Mouse (Mus musculus) E14TG2a.4 (cell line): ENCODE data around the gene Yif1a.
"Not testable (repeated sequence)": the region's sequence is repeated elsewhere in the genome, so short reads cannot be mapped to it uniquely, and the experiment has no call there.

Source experiments
- H3K27me3 ChIP-seq: 2 replicates; pipeline ENCODE4 v1.6.1; 2014; ENCODE audit warnings: low read length, control low read depth; ENCODE audit not compliant: insufficient read depth
- H3K36me3 ChIP-seq: 2 replicates; pipeline ENCODE4 v1.6.1; 2014; ENCODE audit warnings: low read length, control low read depth; ENCODE audit not compliant: insufficient read depth
- H3K4me1 ChIP-seq: replicated peaks from 2 replicates; pipeline ENCODE4 v1.6.1; 2014; ENCODE audit warnings: low read depth, low read length, control low read depth
- H3K4me3 ChIP-seq: replicated peaks from 2 replicates; pipeline ENCODE4 v1.5.1; 2014; ENCODE audit warnings: mild to moderate bottlenecking, low read length
- H3K9me3 ChIP-seq: 2 replicates; pipeline ENCODE4 v1.6.1; 2014; ENCODE audit warnings: low read length, control low read depth
- CTCF ChIP-seq: conservative IDR thresholded peaks from 2 replicates; pipeline ENCODE4 v1.5.1; 2014; ENCODE audit warnings: low read length
- NANOG ChIP-seq: IDR thresholded peaks from 2 replicates; pipeline ENCODE4 v1.6.1; 2014; ENCODE audit warnings: borderline replicate concordance, low read length, mixed read lengths
- POU5F1 ChIP-seq: IDR thresholded peaks from 2 replicates; pipeline ENCODE4 v1.6.1; 2014; ENCODE audit warnings: low read length, borderline replicate concordance

The Yif1a gene

DNA sequence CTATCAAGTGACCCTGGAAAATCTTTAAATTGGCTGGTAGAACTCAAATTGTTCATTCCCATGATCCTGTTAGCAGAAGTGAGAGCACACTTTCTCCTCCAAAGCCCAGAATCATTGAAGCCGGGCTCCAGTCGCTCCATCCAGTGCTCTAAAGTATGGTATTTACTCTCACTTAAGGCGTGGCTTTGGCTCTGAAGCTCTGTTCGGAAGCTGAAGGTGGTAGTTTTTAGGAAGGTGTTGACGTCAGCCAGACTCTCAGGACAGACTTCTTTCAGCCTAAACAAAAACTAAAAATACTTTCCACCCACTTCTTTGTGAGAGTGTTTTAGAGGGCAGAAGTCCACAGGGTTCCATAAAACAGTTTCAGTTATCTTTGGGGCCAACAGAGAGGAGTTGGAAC is 14.8 kb upstream of the Yif1a start:
- Histone ChIP-seq H3K4me3 (no peak overlapping the region), H3K9me3 (no peaks in the 10 kb centered on the region; the same call in 1 of the 2 replicates), H3K27me3 (peaks cover 30% of the 10 kb centered on the region), H3K36me3 (no peaks in the 10 kb centered on the region), H3K4me1 (peaks cover 53% of the 10 kb centered on the region)
- TF ChIP-seq CTCF (no peak), POU5F1 (no peak), NANOG (no peak)

DNA sequence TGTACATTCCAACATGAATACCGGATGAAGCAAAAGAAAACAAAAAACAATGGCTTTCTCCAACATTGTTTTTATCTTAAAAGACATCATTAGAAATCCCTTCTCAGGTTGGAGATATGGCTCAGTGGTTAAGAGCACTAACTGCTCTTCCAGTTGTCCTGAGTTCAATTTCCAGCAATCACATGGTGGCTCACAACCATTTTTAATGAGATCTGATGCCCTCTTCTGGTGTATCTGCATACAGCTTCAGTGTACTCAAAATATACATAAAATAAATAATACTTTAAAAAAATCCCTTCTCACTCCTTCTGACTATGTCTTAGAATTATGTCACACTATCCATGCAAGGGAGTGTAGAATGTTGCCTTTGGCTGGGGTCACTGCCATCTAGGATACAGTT is 9.1 kb upstream of the Yif1a start:
- no peaks in the 10 kb centered on the region; the same call in 1 of the 2 replicates for H3K9me3 ChIP-seq
- H3K27me3 ChIP-seq = peaks cover 52% of the 10 kb centered on the region
- peaks cover 38% of the 10 kb centered on the region for H3K4me1 ChIP-seq
- TF ChIP-seq CTCF = no peak
- TF ChIP-seq POU5F1 = no peak
- no peak for TF ChIP-seq NANOG
- no peaks in the 10 kb centered on the region; the same call in 1 of the 2 replicates for H3K36me3 ChIP-seq
- no peak overlapping the region for H3K4me3 ChIP-seq

DNA sequence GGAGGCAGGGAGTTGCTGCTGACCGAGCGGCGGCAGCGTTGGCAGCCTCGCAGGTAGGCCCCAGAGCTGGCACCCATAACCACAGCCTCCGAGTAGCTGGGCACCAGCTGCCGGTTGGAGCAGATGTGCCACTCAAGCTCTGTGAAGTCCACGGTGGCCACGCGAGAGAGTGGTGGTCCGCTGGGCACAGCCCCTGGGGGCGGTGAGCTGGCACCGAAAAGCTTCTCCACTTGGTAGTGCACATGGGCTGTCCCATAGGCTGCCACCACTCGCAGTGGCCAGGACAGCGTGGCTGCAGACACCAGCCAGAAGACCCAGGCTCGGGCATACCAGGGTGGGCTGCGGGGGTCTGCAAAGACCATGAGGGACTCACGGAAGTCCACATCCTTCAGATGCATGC is 6.3 kb upstream of the Yif1a start:
- H3K9me3 ChIP-seq = no peaks in the 10 kb centered on the region
- H3K36me3 ChIP-seq = no peaks in the 10 kb centered on the region; the same call in 1 of the 2 replicates
- no peak for TF ChIP-seq CTCF
- TF ChIP-seq POU5F1 = no peak
- no peak for TF ChIP-seq NANOG
- H3K4me1 ChIP-seq = peaks cover 54% of the 10 kb centered on the region
- H3K27me3 ChIP-seq = peaks cover 68% of the 10 kb centered on the region
- peak overlapping the region; percentile 73 for H3K4me3 ChIP-seq

DNA sequence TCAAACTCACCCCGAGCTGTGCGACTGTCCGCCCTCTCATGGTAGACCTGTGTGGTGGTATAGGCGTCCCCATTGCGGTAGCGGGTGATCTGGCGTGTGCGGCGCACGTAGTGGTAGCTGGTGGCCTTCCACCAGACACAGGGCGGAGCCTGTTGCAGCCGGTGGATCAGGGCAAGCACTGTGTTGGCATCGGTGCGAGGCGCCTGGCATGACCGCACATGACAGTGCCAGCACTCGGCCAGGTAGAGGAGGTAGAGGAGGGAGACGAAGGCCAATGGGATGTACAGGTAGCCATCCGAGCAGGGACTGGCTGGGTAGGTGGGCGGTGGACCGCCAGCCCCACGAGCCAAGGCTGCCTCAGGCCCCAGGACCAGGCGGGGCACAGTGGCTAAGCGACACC is 5.7 kb upstream of the Yif1a start:
- peak overlapping the region; percentile 73 for H3K4me3 ChIP-seq
- peaks cover 60% of the 10 kb centered on the region for H3K4me1 ChIP-seq
- peaks cover 68% of the 10 kb centered on the region for H3K27me3 ChIP-seq
- no peaks in the 10 kb centered on the region for H3K9me3 ChIP-seq
- TF ChIP-seq NANOG (no peak), POU5F1 (no peak), CTCF (no peak)
- no peaks in the 10 kb centered on the region; the same call in 1 of the 2 replicates for H3K36me3 ChIP-seq

DNA sequence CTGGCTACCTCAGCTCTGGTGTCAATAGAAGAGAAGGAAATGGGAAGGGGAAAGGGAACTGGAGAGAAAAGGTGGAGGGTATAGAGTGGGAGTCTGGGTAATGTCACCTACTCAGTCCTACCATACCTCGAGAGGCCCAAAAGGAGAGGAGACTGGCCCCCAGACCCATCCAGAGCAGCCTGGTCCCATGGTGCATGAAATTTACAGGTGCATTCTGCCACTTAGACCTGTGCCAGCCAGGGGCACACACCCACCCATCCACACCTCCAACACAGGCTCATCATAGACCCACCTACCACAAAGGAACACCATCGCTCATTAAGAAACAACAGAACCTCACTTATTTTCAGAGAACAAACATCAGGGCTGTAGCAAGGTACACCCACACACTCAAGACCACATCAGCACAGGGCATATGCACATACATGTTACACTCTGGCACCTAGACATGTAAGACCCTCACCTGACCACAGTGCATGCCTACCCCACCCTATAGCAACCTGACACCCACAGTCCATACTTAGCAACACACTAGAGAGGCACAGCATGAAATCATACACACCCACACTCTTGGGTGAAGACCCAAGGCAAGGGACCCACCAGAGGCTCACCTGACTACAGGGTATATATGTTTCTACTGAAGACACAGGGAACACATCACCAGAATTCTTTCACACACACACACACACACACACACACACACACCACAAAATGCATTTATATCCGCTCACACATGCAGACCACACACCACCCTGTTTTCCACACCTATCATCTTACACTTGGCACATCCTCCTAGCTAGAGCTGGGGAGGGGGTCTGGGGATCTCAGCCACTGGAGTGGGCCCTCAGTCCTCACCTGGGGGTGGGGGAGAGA is 4.1 kb upstream of the Yif1a start:
- Histone ChIP-seq H3K4me3 (peak overlapping the region; percentile 83), H3K9me3 (no peaks in the 10 kb centered on the region), H3K36me3 (peaks cover under 1% of the 10 kb centered on the region), H3K4me1 (peaks cover 68% of the 10 kb centered on the region), H3K27me3 (peaks cover 68% of the 10 kb centered on the region)
- TF ChIP-seq POU5F1 (no peak), NANOG (no peak), CTCF (no peak)

DNA sequence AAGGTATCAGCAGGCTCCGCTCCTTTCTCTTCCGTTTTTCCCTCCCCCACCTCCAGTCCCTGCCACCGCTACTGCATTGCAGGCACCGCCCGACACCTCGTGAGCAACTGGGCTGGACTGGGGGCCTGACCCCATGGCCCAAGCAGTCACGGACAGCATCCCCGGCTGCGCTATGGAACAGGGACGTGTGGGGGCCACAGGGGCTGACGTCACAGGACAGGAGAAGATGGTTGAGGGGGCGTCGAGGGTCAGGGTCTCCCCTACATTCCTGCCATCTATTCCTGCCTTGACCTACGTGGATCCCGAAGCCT is 3.5 kb upstream of the Yif1a start:
- Histone ChIP-seq H3K4me1 (peaks cover 73% of the 10 kb centered on the region), H3K36me3 (peaks cover 6% of the 10 kb centered on the region), H3K4me3 (peak overlapping the region; percentile 83), H3K9me3 (no peaks in the 10 kb centered on the region), H3K27me3 (peaks cover 65% of the 10 kb centered on the region)
- TF ChIP-seq NANOG = no peak

DNA sequence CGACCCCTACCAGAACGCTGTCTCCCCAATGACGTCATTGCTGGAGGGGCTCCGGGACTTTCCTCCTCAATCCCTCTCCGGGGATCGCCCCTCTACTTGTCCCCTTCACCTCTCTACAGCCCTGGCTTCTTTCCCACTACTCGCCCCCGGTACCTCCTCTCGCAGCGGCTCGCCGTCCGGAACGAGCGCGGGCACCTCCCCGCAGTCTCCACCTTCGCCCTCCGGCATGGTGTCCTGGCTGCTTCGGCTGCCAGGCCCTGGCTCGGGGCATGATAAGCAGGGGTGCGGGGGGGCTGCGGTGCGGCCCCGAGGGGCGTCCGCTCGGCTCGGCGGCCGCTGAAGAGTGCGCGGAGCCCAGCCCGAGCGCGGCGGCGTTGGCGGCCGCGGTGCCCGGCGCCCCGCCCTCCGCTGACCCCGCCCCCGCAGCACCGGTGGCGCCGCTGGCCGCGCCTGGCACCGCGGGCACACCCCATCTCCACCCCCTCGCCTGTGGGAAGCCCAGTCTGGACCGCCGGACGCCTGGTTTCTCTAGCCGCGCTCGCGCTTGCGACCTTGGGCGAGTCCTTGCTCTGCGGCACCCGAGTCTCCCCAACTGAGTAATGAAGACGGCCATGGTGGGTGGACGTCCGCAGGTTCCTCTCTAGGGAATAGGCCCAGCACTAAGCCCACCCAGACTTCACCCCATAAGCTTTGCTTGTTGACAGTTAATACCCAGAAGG is 3.0 kb upstream of the Yif1a start, which contains the start of gene Tmem151a:
Tmem151a (minus strand) TSS at position 387 of the 719 bp plus-strand sequence.
- peak within 1 kb of the TSS; percentile 83 for H3K4me3 ChIP-seq
- TF ChIP-seq POU5F1 = no peak
- TF ChIP-seq CTCF = no peak
- no peak for TF ChIP-seq NANOG

DNA sequence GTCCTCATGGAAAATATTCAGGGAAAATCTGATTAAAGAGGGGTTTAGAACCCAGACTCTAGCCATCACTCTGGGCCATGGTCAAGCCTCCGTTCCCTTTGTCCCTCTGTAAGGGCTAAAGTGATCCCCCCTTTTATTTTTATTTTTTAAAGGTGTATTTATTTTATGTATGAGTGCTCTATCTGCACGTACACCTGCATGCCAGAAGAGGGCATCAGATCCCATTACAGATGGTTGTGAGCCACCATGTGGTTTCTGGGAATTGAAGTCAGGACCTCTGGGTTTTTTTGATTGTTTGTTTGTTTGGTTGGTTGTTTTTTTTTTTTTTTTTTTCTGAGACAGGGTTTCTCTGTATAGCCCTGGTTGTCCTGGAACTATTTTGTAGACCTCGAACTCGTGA is 1.8 kb upstream of the Yif1a start:
- Histone ChIP-seq H3K4me1 (peaks cover 75% of the 10 kb centered on the region), H3K27me3 (peaks cover 48% of the 10 kb centered on the region)
- TF ChIP-seq CTCF = peak; percentile 42

More for the DNA sequence above, 3.0 kb upstream of the Yif1a start, which contains the start of gene Tmem151a:
- Histone ChIP-seq H3K36me3 (peaks cover 11% of the 10 kb centered on the region), H3K4me1 (peaks cover 75% of the 10 kb centered on the region), H3K9me3 (no peaks in the 10 kb centered on the region), H3K27me3 (peaks cover 60% of the 10 kb centered on the region)

More for the DNA sequence above, 1.8 kb upstream of the Yif1a start:
- not testable (repeated sequence) for H3K9me3 ChIP-seq, H3K4me3 ChIP-seq
- H3K36me3 ChIP-seq = peaks cover 24% of the 10 kb centered on the region
